Mouse (Mus musculus): Measurements from ENCODE around the gene Olfr313.

DNA sequence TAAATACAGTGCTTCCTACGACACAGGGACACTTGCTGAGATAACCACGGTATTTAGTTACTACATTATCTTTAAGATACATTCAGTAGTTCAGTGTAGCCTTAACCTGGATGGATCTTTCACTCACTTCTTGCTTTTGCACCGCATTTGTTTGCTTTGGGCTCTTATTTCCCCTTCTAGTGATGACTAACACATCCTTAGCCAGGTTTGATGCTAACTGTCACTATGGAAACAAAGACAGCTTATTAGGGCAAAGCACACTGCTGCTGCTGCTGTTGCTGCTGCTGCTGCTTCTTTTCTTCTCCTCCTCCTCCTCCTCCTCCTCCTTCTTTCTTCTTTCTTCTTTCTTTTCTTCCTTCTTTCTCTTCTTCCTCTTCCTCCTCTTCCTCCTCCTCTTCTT, 25.3 kb upstream of the Olfr313 start:
- TF ChIP-seq CTCF (conservative IDR thresholded peaks at IDR 0.05; ENCODE audit: insufficient read depth, insufficient read length, low read depth, low read length) (no peak), POLR2A (IDR thresholded peaks at IDR 0.05; ENCODE audit: low read depth, low read length) (no peak)
